Mouse (Mus musculus) C2C12 (cell line): Measurements from ENCODE around the gene Hist1h3f.

Source experiments
- CEBPB ChIP-seq: IDR thresholded peaks from one replicate; pipeline ENCODE4 v1.6.1; 2011; ENCODE audit warnings: low read depth, mild to moderate bottlenecking, control low read depth, moderate library complexity
- CTCF ChIP-seq: IDR thresholded peaks from one replicate; pipeline ENCODE4 v1.5.1; 2011; ENCODE audit not compliant: control insufficient read depth, insufficient read depth, insufficient read length
- FOSL1 ChIP-seq: IDR thresholded peaks from one replicate; pipeline ENCODE4 v1.8.0; 2011; ENCODE audit warnings: mild to moderate bottlenecking, low read length; ENCODE audit not compliant: poor library complexity, insufficient read depth, severe bottlenecking
- MAX ChIP-seq: IDR thresholded peaks from one replicate; pipeline ENCODE4 v1.6.1; 2011; ENCODE audit warnings: mild to moderate bottlenecking, control low read depth
- MYOD1 ChIP-seq: IDR thresholded peaks from one replicate; pipeline ENCODE4 v1.6.1; 2011; ENCODE audit warnings: low read depth; ENCODE audit not compliant: control insufficient read depth, insufficient read length
- MYOG ChIP-seq: IDR thresholded peaks from one replicate; pipeline ENCODE4 v1.6.1; 2011; ENCODE audit not compliant: control insufficient read depth, insufficient read length; ENCODE audit errors: extremely low read depth
- USF1 ChIP-seq: IDR thresholded peaks from one replicate; pipeline ENCODE4 v1.6.1; 2011; ENCODE audit warnings: low read depth, mild to moderate bottlenecking, control low read depth, moderate library complexity

DNA sequence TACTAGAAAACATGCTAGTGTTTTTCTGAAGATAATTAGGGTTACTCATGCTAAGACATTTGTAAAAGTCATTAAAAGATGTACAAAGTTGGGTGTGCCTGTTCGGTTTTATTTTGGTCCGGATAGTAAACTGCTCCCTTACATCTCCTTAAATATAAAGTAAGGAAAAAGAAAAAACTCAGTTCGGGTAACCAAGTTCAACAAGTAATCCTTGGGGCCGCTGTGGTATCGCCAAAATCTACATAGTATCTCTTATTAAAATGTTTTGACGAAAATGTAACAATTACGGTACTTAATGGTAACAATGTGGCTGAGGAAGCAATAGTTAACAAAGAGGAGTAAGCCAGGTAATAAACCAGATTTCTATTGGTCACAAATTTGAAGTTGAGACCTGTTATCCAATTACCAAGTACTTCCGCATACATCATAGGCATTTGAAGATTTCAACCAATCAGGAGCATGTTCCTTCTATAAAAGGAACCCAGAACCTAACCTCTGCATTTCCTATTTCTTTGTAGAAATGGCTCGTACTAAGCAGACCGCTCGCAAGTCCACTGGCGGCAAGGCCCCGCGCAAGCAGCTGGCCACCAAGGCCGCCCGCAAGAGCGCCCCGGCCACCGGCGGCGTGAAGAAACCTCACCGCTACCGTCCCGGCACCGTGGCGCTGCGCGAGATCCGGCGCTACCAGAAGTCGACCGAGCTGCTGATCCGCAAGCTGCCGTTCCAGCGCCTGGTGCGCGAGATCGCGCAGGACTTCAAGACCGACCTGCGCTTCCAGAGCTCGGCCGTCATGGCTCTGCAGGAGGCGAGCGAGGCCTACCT is at the start of gene Hist1h3f:
- TF ChIP-seq CTCF (no peak), USF1 (no peak), MYOD1 (no peak), MAX (no peak), MYOG (no peak), FOSL1 (no peak), CEBPB (no peak)
